12 mouse cellular contexts compared by ENCODE assay signal in the genomic region with DNA sequence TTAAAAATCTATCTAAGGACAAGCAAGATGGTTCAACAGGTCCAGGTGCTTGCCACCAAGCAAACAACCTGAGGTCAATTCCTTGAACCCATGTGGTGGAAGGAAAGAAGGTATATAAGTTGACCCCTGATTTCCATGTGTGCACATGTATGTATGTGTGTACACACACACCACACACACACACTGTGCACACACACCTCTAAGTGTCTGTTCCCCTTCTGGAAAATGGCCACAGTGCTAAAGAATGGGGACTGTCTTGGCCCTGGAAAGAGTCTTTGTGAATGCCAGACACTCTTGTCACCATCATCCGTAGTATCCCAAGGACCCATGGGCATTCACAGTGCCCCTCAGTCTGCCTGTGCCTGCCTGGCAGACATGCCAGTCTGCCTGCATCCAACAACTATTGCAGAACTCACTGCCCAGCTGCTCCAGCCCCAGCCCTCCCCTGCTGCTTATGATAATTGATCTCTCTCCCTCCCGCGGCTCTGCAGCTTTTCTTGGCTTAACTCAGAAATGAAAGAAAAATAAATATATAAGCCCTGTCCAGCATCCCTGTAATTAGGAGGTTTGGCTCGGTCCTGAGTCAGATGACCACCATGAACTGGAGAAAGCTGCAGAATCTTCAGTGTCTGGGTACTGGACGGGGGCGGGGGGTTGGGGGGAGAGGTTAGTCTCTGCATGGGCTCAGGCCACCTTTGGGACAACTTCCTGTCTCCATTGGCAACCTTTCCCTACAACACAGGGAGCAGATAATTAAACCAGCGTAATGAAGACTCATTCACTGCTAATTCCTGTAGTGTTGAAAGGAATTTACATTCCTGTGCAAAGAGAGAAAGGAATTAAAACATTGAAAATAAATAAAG.
DNase-seq lines count a peak whose midpoint lies in the region; ATAC-seq and TF ChIP-seq lines count a peak whose summit lies in the region.
"Had no signal": no experiment of that assay in that cellular context is flagged by ENCODE, and none has a peak within 500 bp of the region (broad histone marks: within the 10 kb centered on the region; RNA-seq: fewer than 3 reads in every experiment).

No protein-coding gene starts in this region.

- no peaks in the 10 kb centered on the region for H3K27me3 ChIP-seq in forebrain, embryonic 16.5 days (replicated peaks; ENCODE audit: control insufficient read depth, insufficient read depth, low read length)
- H3K27me3 ChIP-seq in midbrain, embryonic 13.5 days, result peaks cover 43% of the 10 kb centered on the region
- H3K27me3 ChIP-seq in liver, embryonic 11.5 days (replicated peaks; ENCODE audit: control insufficient read depth, insufficient read depth, low read length), result no peaks in the 10 kb centered on the region
- H3K27me3 ChIP-seq: embryonic facial prominence, embryonic 13.5 days had no signal

- no peaks in the 10 kb centered on the region for H3K9me3 ChIP-seq in forebrain, embryonic 16.5 days (ENCODE audit: control insufficient read depth, low read length)
- no peaks in the 10 kb centered on the region for H3K9me3 ChIP-seq in midbrain, embryonic 13.5 days
- H3K9me3 ChIP-seq in liver, embryonic 11.5 days (ENCODE audit: control insufficient read depth, low read length), result no peaks in the 10 kb centered on the region
- H3K9me3 ChIP-seq: embryonic facial prominence, embryonic 13.5 days had no signal

- peak overlapping the region; percentile 1; the same call in 1 of the 2 replicates for H3K9ac ChIP-seq in forebrain, embryonic 16.5 days (replicated peaks; ENCODE audit: low read depth, low read length)
- no peak overlapping the region for H3K9ac ChIP-seq in midbrain, embryonic 13.5 days (replicated peaks)
- H3K9ac ChIP-seq in liver, embryonic 11.5 days (ENCODE audit: low read depth, low read length), result no peak overlapping the region
- H3K9ac ChIP-seq: embryonic facial prominence, embryonic 13.5 days had no signal

- no peak for TF ChIP-seq POLR2A in lung, adult 2 months (IDR thresholded peaks at IDR 0.05; ENCODE audit: borderline replicate concordance, extremely low read depth, low read depth, low read length)

- no peaks in the 10 kb centered on the region for H3K36me3 ChIP-seq in forebrain, embryonic 16.5 days (ENCODE audit: control insufficient read depth, insufficient read depth)
- H3K36me3 ChIP-seq in midbrain, embryonic 13.5 days, result no peaks in the 10 kb centered on the region
- H3K36me3 ChIP-seq in liver, embryonic 11.5 days (ENCODE audit: control insufficient read depth, insufficient read depth, low read length), result no peaks in the 10 kb centered on the region
- H3K36me3 ChIP-seq: embryonic facial prominence, embryonic 13.5 days had no signal

- ATAC-seq in forebrain, embryonic 16.5 days, result peak; percentile 87
- peak; percentile 75 for ATAC-seq in midbrain, embryonic 13.5 days
- ATAC-seq in liver, embryonic 11.5 days (replicated peaks; ENCODE audit: low FRiP score), result no peak
- ATAC-seq: activated CD4-positive, CD25-positive, alpha-beta regulatory T cell, adult 4 months had no signal

- DNase-seq in layer of hippocampus, adult 9-11 months, result peak; percentile 28
- DNase-seq in layer of hippocampus, adult 9-10 months (ENCODE audit: low spot score), result no peak
- DNase-seq in R1 (ENCODE audit: low read depth, low spot score), result peak; percentile 19
- DNase-seq in urinary bladder, adult 18-20 months (ENCODE audit: low spot score in 2 of 2), result no peak
- no peak for DNase-seq in liver, embryonic 11.5 days (ENCODE audit: low spot score)
- DNase-seq in lung, adult 2 months, result no peak
- DNase-seq: kidney, postnatal 14 days had no signal

- peak overlapping the region; percentile 10 for H3K4me2 ChIP-seq in forebrain, embryonic 16.5 days (ENCODE audit: low read length)
- H3K4me2 ChIP-seq in midbrain, embryonic 13.5 days (replicated peaks), result peak overlapping the region; percentile 32
- H3K4me2 ChIP-seq in liver, embryonic 11.5 days, result no peak overlapping the region
- H3K4me2 ChIP-seq: embryonic facial prominence, embryonic 13.5 days had no signal

- peak overlapping the region; percentile 70 for H3K27ac ChIP-seq in forebrain, embryonic 16.5 days (ENCODE audit: low read length)
- peak overlapping the region; percentile 72 for H3K27ac ChIP-seq in midbrain, embryonic 13.5 days
- H3K27ac ChIP-seq in liver, embryonic 11.5 days (ENCODE audit: low read depth, low read length), result no peak overlapping the region
- H3K27ac ChIP-seq: embryonic facial prominence, embryonic 13.5 days; macrophage had no signal

- H3K4me3 ChIP-seq in forebrain, embryonic 16.5 days (replicated peaks; ENCODE audit: low read length), result no peak overlapping the region
- no peak overlapping the region for H3K4me3 ChIP-seq in midbrain, embryonic 13.5 days (replicated peaks)
- H3K4me3 ChIP-seq in liver, embryonic 11.5 days (ENCODE audit: low read depth, low read length), result no peak overlapping the region
- H3K4me3 ChIP-seq in lung, adult 2 months (replicated peaks; ENCODE audit: extremely low read depth, low read depth, low read length), result no peak overlapping the region
- H3K4me3 ChIP-seq: embryonic facial prominence, embryonic 13.5 days had no signal

- no peak for TF ChIP-seq CTCF in lung, adult 2 months (IDR thresholded peaks at IDR 0.05; ENCODE audit: insufficient read depth, low read length)

- peaks cover 27% of the 10 kb centered on the region for H3K4me1 ChIP-seq in forebrain, embryonic 16.5 days (replicated peaks; ENCODE audit: control insufficient read depth, insufficient read depth, low read length)
- H3K4me1 ChIP-seq in midbrain, embryonic 13.5 days (replicated peaks), result peaks cover 57% of the 10 kb centered on the region
- H3K4me1 ChIP-seq in liver, embryonic 11.5 days (replicated peaks; ENCODE audit: control insufficient read depth, insufficient read depth, low read length), result no peaks in the 10 kb centered on the region
- H3K4me1 ChIP-seq in lung, adult 2 months (ENCODE audit: control insufficient read depth, insufficient read depth, low read length), result no peaks in the 10 kb centered on the region

- 3% methylated on average over 7 of the region's 7 CpGs for WGBS in forebrain, embryonic 16.5 days
- WGBS in midbrain, embryonic 13.5 days, result 2% methylated on average over 7 of the region's 7 CpGs
- WGBS in liver, embryonic 11.5 days, result 30% methylated on average over 7 of the region's 7 CpGs
- 23% methylated on average over 7 of the region's 7 CpGs for WGBS in lung, adult 2 months

Comparison
In these comparisons a context has a peak if more than half of its experiments do, and no peak if none do; other contexts are left out.
1. DNase-seq: peak in layer of hippocampus, adult 9-11 months (single experiment) and R1 (single experiment); none in layer of hippocampus, adult 9-10 months (single experiment), urinary bladder, adult 18-20 months (0 of 2), liver, embryonic 11.5 days (single experiment) and lung, adult 2 months (single experiment).